Mouse (Mus musculus): Measurements from ENCODE around the gene Cblb. TPM values are rescaled to one million over a fixed set of nuclear protein-coding genes. Genes with fewer than 3 reads are reported as not detected.

Gene Cblb
- polyA plus RNA-seq, 1 experiment from 2014 or later = 19.0 TPM

DNA sequence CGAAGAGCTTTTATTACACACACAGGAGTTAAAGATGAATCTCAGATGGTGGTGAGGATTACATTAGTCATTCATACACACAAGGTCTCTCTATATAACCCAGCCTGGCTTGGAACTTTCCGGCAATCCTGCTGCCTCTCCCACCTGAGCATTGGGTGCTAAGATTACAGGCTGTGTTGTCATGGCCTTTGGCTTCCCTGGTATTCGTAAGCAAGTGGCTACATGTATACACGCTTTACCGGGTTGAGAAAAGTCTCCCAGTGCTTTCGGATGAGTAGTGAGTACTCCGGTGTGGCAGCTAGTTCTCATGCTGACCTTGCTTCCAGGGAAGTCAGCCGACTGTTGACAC is 48.4 kb downstream of the Cblb start:
- Histone ChIP-seq H3K9me3 (no peaks in the 10 kb centered on the region), H3K9ac (replicated peaks) (no peak overlapping the region), H3K27ac (replicated peaks) (no peak overlapping the region), H3K36me3 (no peaks in the 10 kb centered on the region), H3K4me2 (replicated peaks) (no peak overlapping the region), H3K4me3 (no peak overlapping the region), H3K27me3 (no peaks in the 10 kb centered on the region), H3K4me1 (peaks cover 29% of the 10 kb centered on the region)
- 95% methylated on average over 8 of the region's 8 CpGs for WGBS
- no peak for ATAC-seq (replicated peaks)

DNA sequence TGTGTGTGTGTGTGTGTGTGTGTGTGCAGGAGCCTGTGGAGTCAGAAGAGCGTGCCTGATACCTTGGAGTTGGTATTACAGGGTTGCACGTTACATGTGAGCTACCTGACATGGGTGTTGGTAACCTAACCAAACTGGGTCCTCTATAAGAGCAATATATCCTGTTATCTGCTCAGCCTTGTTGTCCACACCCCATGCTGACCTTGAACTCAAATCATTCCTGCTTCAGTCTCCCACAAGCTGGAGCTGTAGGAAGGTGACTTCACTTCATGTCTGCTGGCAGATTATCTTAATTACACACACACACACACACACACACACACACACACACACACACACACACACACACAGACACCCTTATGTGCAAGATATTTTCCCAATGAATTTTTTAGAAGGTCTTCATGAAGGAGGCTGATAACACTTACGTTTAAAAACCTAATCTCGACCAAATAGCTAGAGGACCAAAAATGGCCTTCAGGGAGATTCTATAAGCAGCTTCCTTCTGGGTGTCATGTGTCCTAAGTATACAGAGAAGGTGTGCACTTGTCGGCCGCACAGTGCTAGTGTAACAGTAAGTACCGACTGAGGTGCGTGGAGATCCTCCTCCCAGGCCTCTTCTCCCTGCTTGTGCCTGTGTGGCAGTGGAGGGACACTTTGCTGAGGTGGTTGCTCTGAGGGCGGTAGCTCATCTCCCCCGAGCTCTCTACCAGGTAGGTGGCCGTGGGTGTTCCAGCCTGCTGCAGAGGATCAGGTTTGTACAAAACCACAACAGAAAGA is 49.8 kb downstream of the Cblb start:
- no peaks in the 10 kb centered on the region for H3K9me3 ChIP-seq

DNA sequence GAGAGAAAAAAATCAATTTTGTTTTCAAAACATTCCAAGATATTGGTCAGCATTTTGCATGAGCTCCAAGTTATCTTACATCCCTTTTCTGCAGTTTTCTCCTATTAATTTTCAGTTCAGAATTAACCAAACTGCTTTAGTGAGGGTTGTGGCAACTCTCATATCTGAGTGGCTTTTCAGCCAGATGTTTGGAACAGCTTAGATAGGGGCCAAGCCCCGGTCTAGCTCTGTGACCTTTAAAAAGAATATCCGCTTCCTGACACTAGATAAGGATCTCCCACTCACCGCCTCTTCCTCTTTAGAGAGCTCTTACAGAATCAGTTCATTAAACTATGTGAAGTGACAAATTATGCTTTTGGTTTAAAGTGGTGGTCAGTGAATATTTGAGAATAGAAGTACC is 50.7 kb downstream of the Cblb start:
- H3K4me1 ChIP-seq = peaks cover 25% of the 10 kb centered on the region
- H3K9me3 ChIP-seq = no peaks in the 10 kb centered on the region
- 93% methylated on average over 3 of the region's 3 CpGs for WGBS
- no peaks in the 10 kb centered on the region for H3K36me3 ChIP-seq
- ATAC-seq (replicated peaks) = no peak
- no peak overlapping the region for H3K4me2 ChIP-seq (replicated peaks)
- no peak overlapping the region for H3K9ac ChIP-seq (replicated peaks)
- H3K27ac ChIP-seq (replicated peaks) = no peak overlapping the region
- no peaks in the 10 kb centered on the region for H3K27me3 ChIP-seq
- H3K4me3 ChIP-seq = no peak overlapping the region

More for the DNA sequence above, 49.8 kb downstream of the Cblb start:
- no peaks in the 10 kb centered on the region for H3K36me3 ChIP-seq
- no peaks in the 10 kb centered on the region for H3K27me3 ChIP-seq
- H3K9ac ChIP-seq (replicated peaks) = no peak overlapping the region
- no peak overlapping the region for H3K27ac ChIP-seq (replicated peaks)
- ATAC-seq (replicated peaks) = no peak
- H3K4me3 ChIP-seq = no peak overlapping the region
- WGBS = 94% methylated on average over 11 of the region's 11 CpGs
- peaks cover 31% of the 10 kb centered on the region for H3K4me1 ChIP-seq
- no peak overlapping the region for H3K4me2 ChIP-seq (replicated peaks)

DNA sequence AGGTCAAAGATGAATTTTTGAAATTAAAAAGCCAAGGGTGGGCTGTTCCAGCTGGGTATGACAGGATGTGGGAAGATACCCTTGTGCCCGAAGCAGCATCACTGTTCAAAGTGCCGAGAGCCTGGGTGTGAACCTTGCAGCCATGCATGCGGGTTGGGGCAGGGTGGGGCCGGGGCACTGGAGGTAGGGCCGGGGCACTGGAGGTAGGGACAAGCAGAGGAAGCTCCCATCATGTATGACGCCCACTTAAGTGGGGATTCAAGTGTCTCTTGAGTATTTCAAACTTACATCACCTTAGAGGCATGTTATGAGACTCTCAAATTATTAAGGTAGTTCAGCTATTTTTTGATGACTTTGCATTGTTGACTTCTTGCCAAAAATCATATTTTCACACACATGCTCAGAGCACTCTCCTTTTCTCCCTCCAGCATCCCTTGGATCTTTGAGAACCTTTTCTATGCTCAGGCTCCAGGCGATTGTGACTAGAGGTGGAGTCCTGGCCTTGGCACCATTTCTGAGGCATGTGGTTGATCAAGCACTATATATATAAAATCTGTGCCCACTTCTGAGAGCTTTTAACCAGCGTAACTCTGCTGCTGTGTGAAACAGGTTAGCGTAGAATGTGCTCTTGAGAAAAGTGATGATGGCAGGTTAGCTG is 55.9 kb downstream of the Cblb start:
- Histone ChIP-seq H3K9me3 (no peaks in the 10 kb centered on the region), H3K9ac (replicated peaks) (no peak overlapping the region), H3K36me3 (0 out of 2 replicates have a peak, but pooled peaks cover 3% of the 10 kb centered on the region), H3K4me2 (replicated peaks) (no peak overlapping the region), H3K4me3 (no peak overlapping the region), H3K27me3 (no peaks in the 10 kb centered on the region), H3K4me1 (peaks cover 9% of the 10 kb centered on the region), H3K27ac (replicated peaks) (no peak overlapping the region)
- WGBS = 90% methylated on average over 9 of the region's 9 CpGs
- peak; percentile 28; the same call in 1 of the 2 replicates for ATAC-seq (replicated peaks)

DNA sequence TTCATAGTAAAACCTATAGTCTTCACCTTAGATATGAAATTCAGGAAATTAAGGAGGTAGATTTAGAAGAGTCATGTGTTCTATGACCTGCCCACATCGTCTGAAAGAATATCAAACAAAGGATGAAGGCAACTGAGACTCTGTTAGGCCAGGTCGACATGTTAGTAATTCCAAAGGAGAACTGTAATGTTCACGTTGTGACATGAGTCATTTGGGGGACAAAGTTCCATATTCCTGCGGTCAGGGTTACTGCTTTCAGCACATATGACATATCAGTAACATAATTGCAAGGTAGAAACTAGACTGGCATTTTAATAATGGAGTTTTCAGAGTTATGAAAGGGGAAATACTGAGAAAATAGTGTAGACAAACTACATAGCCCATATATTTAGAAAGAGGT is 58.3 kb downstream of the Cblb start:
- H3K4me1 ChIP-seq = peaks cover 17% of the 10 kb centered on the region
- H3K36me3 ChIP-seq = 0 out of 2 replicates have a peak, but pooled peaks cover 3% of the 10 kb centered on the region
- no peak overlapping the region for H3K4me3 ChIP-seq
- H3K27ac ChIP-seq (replicated peaks) = no peak overlapping the region
- no peaks in the 10 kb centered on the region for H3K9me3 ChIP-seq
- no peak overlapping the region for H3K4me2 ChIP-seq (replicated peaks)
- H3K9ac ChIP-seq (replicated peaks) = no peak overlapping the region
- H3K27me3 ChIP-seq = no peaks in the 10 kb centered on the region
- ATAC-seq (replicated peaks) = no peak
- 89% methylated on average over 4 of the region's 4 CpGs for WGBS

DNA sequence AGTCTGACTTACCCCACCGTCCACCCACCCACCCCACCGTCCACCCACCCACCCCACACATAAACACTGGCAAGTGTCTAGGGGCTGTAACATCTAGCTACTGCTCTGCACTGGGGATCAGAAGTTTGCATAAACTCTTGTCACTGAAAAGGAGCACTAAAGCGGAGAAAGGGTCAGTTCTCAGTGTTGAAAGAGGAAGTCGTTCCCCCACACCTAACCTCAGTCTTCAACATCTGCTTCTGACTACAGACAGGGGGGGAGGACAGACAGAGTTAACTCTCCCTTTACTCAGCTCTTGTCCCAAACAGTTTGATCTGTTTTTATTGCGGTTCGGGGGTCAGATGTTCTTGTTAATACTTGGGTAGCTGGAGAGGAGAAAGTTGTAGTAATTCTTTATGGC is 59.9 kb downstream of the Cblb start:
- Histone ChIP-seq H3K4me1 (peaks cover 12% of the 10 kb centered on the region; the same call in 1 of the 2 replicates), H3K4me3 (no peak overlapping the region), H3K36me3 (0 out of 2 replicates have a peak, but pooled peaks cover 3% of the 10 kb centered on the region), H3K4me2 (replicated peaks) (no peak overlapping the region), H3K27ac (replicated peaks) (no peak overlapping the region), H3K9me3 (no peaks in the 10 kb centered on the region), H3K9ac (replicated peaks) (no peak overlapping the region), H3K27me3 (no peaks in the 10 kb centered on the region)
- 85% methylated on average over 6 of the region's 6 CpGs for WGBS
- no peak for ATAC-seq (replicated peaks)

DNA sequence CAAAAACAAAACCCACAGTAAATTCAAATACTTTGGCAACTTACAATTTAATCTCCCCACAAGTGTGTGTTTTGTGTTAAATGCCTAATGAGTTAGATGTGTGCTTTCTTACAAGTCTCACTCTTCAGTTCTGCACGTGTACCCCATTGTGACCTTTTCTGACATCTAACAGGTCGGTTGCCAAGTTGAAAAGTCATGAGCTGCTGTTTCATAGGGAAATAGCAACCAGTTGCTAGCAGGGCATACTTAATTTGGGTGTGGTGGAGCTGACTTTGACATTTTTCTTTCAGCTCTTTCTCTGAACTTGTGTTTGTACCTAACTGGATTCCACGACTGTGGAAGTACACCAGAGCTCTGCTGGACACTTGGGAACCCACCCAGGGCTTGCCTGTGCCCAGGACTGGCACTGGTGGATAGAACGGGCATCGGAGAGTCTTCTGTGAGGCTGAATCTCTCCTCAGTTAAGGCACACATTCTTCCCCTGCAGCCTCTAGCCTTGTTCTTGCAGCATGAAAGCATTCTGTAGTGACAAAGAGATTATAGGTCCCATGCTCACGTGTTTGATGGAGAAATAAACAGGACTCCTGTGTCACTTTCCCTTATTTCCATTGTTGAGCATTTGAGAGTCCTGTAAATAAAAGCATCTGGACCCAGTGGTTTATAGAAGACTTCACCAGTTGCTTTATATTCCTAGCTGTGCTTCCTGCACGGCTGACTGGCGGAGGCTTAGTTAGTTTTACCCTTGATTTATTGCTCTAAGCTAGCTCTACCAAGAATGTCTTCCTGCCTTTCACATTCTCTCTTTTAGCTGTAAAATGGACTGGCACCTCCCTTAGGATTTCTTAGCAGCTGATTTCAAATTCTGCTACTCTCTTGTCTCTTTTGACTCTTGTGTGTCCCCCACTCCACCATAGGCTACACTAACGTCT is 62.6 kb downstream of the Cblb start:
- WGBS = 66% methylated on average over 9 of the region's 9 CpGs
- Histone ChIP-seq H3K4me1 (peaks cover 11% of the 10 kb centered on the region; the same call in 1 of the 2 replicates), H3K27me3 (no peaks in the 10 kb centered on the region), H3K4me2 (replicated peaks) (no peak overlapping the region), H3K36me3 (0 out of 2 replicates have a peak, but pooled peaks cover 3% of the 10 kb centered on the region), H3K9me3 (no peaks in the 10 kb centered on the region), H3K27ac (replicated peaks) (no peak overlapping the region), H3K4me3 (no peak overlapping the region), H3K9ac (replicated peaks) (no peak overlapping the region)
- ATAC-seq (replicated peaks) = no peak

DNA sequence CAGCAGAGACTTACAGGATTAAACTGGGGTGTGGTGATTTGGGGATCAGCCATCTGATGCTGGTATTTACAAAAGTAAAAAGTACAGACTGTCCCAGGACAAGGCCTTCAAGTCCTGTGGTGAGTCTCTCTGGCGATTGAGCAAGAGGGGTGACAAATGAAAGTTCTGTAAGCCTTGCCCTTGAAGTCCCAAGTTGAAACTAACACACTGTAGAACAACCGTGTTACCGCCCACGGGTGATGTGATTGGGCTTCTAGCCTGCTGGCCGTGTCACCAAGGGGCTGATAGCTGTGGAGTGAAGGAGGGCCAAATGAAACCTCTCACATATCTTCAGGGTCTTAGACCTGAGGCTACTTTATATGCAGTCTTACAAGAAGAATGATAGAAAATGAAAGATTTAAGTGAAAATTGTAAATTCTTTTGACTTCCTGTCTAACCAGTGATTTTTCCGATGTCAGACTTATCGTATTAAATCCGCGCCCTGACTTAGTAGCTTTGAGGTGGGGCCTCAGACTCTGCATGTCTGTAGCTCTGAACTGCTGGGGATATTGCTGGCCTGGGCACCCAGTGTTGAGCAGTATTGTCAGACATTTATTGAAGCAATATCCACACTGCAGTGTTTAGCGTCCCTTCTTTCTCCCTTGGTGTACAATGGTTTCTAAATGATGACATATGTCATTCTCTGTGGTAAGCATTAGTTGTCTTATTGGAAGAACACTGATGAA is 63.9 kb downstream of the Cblb start:
- Histone ChIP-seq H3K4me2 (replicated peaks) (no peak overlapping the region), H3K27me3 (no peaks in the 10 kb centered on the region), H3K9ac (replicated peaks) (no peak overlapping the region), H3K9me3 (no peaks in the 10 kb centered on the region), H3K4me3 (no peak overlapping the region), H3K36me3 (0 out of 2 replicates have a peak, but pooled peaks cover 3% of the 10 kb centered on the region), H3K27ac (replicated peaks) (no peak overlapping the region), H3K4me1 (peaks cover 11% of the 10 kb centered on the region; the same call in 1 of the 2 replicates)
- ATAC-seq (replicated peaks) = no peak
- WGBS = 95% methylated on average over 10 of the region's 10 CpGs

DNA sequence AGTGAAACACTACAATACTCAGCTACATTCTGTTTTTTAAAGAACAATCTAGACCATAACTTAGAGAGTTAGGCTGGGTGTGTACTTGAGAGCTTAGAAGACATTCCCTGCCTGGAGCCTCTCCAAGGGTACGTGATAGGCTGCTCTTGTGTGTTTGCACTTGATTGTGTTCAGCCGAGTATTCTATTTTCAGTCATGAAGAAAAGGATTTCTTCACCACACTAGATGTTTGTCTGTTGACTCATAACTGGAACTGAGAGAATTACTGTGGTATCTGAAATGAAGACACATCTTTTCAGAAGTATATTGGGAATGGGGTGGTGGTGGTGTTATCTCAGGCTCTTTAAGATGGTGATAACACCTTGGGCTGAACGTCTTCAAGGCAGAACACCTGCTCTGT is 64.6 kb downstream of the Cblb start:
- no peak overlapping the region for H3K9ac ChIP-seq (replicated peaks)
- no peaks in the 10 kb centered on the region for H3K27me3 ChIP-seq
- H3K27ac ChIP-seq (replicated peaks) = no peak overlapping the region
- no peak overlapping the region for H3K4me2 ChIP-seq (replicated peaks)
- H3K9me3 ChIP-seq = no peaks in the 10 kb centered on the region
- H3K4me1 ChIP-seq = peaks cover 11% of the 10 kb centered on the region; the same call in 1 of the 2 replicates
- no peaks in the 10 kb centered on the region for H3K36me3 ChIP-seq
- H3K4me3 ChIP-seq = no peak overlapping the region
- no peak for ATAC-seq (replicated peaks)
- 91% methylated on average over 3 of the region's 3 CpGs for WGBS

DNA sequence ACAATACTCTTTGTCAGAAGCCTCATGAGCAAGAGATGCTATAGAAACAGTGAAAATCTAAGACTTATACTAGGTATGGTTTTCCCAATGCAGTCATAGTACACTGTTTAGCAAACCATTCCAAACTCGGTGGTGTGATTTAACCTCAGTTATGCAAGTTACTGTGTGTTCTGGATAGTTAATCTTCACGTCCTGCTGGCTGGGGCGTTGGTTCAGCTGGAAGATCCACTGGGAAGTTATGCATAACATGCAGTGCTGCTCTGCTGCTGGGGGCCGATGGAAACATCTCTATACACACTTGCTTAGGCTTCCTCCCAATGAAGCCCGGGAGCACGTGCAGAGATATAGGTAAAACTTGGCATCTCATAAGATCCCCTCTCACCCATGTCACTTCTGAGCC is 69.4 kb downstream of the Cblb start:
- no peaks in the 10 kb centered on the region for H3K4me1 ChIP-seq
- no peak for ATAC-seq (replicated peaks)
- H3K4me3 ChIP-seq = no peak overlapping the region
- no peak overlapping the region for H3K27ac ChIP-seq (replicated peaks)
- no peaks in the 10 kb centered on the region for H3K9me3 ChIP-seq
- no peaks in the 10 kb centered on the region for H3K27me3 ChIP-seq
- no peak overlapping the region for H3K9ac ChIP-seq (replicated peaks)
- H3K4me2 ChIP-seq (replicated peaks) = no peak overlapping the region
- peaks cover 2% of the 10 kb centered on the region; the same call in 1 of the 2 replicates for H3K36me3 ChIP-seq
- WGBS = 88% methylated on average over 6 of the region's 6 CpGs

DNA sequence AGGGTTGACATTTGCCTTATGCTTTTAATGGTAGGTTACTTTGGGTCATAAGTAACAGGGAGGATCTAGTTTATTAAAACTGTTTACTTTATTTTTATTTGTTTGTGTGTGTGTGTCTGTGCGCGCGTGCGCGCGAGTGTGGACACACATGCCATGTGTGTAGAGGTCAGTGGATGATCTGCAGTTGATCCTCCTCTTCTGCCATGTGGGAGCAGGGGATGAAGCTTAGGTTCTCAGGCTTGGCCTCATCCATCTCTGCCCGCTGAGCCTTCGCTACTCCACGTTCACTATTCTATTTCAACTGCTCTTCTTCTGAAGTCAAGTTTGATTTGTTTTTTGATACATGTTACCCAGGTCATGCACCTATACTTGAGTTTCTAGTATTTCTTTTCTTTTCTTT is 73.6 kb downstream of the Cblb start:
- H3K4me1 ChIP-seq = no peaks in the 10 kb centered on the region
- 97% methylated on average over 9 of the region's 9 CpGs for WGBS
- no peaks in the 10 kb centered on the region for H3K27me3 ChIP-seq
- no peak overlapping the region for H3K27ac ChIP-seq (replicated peaks)
- ATAC-seq (replicated peaks) = no peak
- no peak overlapping the region for H3K4me3 ChIP-seq
- H3K9ac ChIP-seq (replicated peaks) = no peak overlapping the region
- H3K4me2 ChIP-seq (replicated peaks) = no peak overlapping the region
- peaks cover 2% of the 10 kb centered on the region; the same call in 1 of the 2 replicates for H3K36me3 ChIP-seq
- H3K9me3 ChIP-seq = no peaks in the 10 kb centered on the region
